Mouse (Mus musculus) urinary bladder, postnatal 14 days (tissue): Measurements from ENCODE around the gene Ubxn6.

ENCODE experiments used
- DNase-seq: peaks from one replicate; pipeline ENCODE4 v3.0.0; 2021; ENCODE audit warnings: low spot score

Ubxn6 gene

DNA sequence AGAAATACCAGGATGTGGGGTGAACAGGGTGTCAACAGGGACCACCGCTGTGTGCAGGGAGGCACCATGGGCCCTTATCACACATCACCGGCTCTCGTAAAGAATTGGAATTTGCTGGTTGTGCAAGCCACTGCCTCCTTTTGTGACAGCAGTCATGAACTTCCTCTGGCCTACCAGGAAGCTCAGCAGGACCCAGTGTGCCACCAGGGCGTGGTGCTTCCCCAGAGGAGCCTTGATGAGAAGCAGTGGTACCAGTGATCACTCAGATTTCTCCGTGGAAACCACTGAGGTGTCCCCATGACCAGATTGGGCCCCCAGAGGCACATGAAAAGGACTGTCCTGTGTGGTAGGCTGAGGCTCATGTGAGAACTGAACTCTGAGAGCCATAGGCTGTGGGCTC lies 51.4 kb downstream of the Ubxn6 start:
- peak; percentile 41 for DNase-seq

DNA sequence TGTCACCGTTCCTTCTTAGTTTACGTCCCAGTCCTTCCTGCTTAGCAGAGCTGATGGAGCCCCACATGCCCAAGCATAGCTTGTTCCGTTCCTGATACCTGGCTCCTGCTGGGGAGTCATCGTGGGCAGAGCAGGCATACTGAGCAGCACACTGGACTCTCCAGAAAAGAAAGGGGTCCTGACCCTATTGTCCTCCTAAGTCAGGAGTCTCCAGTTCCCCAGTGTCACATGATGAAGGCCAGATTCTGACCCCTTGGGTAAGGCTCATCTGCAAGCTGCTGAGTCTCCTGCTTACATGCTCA lies 51.9 kb downstream of the Ubxn6 start:
- no peak for DNase-seq

DNA sequence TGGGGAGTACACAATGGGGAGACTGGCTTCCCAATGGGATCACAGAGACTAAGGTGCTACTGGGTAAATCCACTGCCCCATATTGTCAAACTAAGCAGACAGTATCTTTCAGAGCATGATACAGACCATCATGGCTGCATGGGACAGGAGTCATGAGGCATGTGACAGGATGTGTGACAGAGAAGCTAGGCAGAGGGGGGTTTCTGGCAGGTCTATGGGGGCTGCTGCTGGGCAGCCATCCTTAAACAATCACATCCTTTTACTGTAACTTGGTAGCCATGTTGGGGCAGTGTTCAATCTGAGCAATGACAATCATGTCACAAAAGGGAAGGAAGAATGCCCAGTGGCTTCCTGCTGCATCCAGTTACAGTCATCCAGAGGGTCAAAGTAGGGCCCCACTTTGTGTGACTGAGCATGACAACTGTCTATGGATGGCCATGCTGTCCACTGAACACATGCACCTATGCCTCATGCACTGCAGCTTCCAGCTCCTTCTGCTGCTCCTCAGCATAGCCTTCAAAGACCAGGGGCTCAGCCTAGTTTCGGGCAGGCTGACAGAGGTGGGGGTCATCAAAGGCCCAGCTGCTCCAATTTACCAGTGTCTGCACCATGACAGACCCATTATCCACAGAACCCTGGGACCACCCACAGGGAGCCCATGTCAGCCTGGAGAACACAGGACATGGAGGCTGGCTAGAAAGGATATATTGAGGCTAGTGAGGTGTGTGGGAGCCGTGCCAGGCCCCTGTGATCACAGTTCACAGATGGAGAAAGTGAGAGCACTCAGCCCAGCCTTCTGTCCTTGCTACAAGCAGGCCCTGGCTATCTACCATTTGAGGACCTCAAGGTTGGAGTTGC lies 52.5 kb downstream of the Ubxn6 start:
- no peak for DNase-seq

DNA sequence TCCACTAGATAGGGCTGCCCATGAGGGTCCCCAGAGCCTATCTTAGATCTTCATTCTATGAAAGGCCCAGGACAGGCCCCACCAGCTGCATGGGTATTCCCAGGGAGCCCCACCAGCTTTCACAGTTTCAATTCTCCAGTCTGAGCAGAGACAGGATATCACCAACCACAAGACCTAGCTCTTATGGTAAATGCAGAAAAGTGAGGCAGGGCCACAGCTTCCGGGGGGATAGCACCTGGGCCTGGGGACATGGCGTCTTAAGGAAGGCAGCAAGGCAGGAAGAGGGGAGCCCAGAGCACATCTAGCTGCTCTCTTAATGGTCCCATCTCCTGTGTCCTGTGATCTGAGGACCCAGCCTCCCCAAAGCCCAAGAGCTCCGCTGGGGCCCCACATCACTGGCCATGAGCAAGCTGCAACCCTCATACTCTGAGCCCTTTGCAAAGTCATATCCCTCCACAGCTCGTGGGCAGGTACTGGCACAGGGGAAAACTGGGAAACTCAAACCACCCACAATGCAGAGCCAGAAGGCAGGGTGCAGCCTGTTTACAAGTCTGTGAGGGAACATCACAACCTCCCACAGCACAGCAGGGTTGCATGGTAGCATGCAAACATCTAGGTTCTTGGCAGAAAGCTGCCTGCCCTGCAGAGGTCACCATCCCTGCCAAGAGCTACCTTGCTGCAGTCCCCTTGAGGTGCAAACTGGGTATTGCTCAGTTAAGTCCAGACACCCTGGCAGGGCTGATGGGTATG lies 53.5 kb downstream of the Ubxn6 start:
- no peak for DNase-seq

DNA sequence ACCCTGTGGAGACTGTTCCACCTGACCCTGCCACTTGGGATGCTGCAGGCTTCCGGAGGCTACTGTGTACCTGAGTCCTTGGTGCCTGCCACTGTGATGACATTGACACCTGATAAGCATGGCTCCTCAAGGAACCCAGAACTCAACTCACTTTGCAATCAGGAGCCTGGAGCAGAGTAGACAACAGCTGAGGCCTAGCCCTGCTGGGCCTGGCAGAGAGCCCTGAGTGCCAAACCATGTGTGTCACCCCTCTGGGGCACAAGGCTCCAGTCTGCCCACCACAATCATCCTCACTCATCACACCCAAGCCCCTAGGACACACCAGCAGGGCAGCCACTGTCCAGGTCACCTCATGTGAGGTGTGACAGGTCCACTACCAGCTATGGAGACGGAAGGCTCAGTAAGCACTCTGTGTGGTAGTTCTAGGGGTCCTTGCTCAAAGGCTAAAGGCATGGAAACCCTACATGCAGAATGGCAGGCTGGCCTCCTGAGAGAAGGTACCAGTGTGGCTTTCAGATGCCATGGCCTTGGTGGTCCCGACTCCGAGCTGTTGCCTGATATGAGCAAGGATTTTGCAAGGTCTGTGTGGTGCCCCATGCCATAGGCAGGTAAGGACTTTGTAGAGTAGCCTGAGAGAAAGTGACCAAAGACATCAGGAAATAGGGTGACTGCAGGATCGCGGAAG lies 54.3 kb downstream of the Ubxn6 start:
- no peak for DNase-seq

DNA sequence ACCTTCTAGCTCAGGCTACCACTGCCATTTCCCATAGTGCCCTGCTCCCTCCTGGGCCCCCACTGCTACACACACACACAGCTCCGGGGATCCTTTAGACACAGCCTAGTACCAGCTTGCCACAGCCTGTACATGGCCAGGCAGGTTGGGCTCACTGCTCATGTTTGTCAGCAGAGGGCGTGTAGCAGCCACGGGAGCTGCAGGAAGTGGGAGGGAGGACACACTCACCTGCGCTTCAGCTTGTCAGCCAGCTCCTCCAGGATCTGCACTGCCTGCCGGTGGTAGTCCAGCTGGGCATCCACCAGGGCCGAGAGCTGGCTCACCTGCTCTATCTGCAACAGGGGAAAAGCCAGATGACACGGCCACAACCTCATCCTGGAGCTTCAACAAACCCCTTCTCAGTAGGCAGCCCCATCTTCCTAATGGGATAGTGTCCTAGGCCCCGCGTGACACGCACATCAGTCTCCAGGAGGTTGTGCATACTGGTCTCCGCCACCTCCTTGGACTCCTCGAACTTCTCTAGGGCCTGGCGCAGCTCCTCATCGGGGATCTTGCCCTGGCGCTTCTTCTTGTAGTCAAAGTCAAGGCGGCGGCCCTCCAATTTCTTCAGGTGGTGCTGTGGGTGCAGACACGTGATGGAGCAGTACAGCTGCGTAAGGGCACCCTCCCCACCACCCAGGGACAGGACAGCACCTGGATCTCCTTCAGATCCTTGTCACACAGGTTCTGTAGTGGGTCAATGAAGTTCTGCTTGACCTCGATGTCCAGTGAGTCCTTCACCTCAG lies 56.3 kb downstream of the Ubxn6 start:
- peak; percentile 73 for DNase-seq

DNA sequence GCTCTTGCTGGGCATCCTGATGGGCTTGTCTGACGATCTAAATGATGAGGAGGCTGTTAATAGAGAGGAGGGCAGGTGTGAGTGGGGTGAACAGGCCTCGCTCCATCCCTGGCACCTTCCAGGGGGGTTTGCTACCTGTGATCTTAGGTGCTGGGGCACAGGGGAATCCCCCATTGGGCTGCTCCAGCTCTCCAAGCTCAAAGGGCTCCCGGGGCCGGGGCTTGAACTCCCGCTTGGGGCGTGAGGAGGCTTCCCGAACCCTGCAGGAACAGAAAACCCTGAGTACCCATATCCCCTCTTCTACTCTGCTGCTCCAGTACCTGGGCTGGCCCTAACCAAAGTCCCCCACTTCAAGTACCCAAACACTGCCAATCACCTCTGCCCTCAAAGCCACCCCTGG lies 57.0 kb downstream of the Ubxn6 start:
- no peak for DNase-seq
